Mouse (Mus musculus): Measurements from ENCODE around the gene Ptcd3.

DNA sequence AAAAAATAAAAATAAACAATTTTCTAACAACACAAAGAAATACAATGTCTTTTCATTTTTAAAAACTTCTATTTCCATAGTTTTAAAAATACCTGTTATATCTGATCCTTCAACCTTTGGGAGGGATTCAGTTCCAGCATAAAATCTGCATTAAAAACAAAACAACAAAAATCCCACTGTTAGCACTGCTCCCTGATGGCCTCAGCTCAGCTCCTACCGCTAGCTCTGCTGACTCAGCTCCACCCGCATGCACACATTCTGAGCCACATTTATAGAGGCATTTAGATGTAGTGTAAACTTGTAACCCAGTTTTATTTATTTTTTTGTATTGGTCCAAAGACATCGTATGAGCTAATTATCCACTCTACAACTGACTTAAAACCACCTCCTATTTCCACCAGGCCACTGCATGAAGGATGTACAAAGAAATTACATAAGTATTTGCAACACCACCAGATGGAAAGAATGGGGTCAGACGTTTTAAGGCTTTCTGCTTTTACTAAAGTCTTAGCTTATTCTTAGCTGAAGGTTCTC is 781 bp downstream of the Ptcd3 start:
- TF ChIP-seq POLR2A (IDR thresholded peaks at IDR 0.05; ENCODE audit: borderline replicate concordance, extremely low read depth, low read depth, low read length) (no peak), CTCF (IDR thresholded peaks at IDR 0.05; ENCODE audit: insufficient read depth, low read length) (no peak)
